Mouse (Mus musculus) bone marrow, adult 2 months (tissue): ENCODE results near the gene Ncapd2. TPM values are rescaled to one million over a fixed set of nuclear protein-coding genes. Genes with fewer than 3 reads are reported as not detected.
A peak's percentile ranks its signal among the peaks of the same experiment; 100 is the strongest.

Experiments
- H3K27ac ChIP-seq: fragments of 200-500 bp; 2 replicates; pipeline ENCODE4 v1.5.1; 2012; ENCODE audit warnings: low read depth, mild to moderate bottlenecking, control low read depth, inconsistent platforms, low read length; ENCODE audit not compliant: control insufficient read depth, poor library complexity, insufficient read depth
- H3K4me1 ChIP-seq: fragments of 200-500 bp; 2 replicates; pipeline ENCODE4 v1.6.1; 2011; ENCODE audit warnings: low read length; ENCODE audit not compliant: control insufficient read depth, insufficient read depth
- H3K4me3 ChIP-seq: fragments of 200-500 bp; replicated peaks from 2 replicates; pipeline ENCODE3; 2011; ENCODE audit warnings: mild to moderate bottlenecking, low read depth, low read length, control low read depth; ENCODE audit not compliant: control insufficient read depth
- CTCF ChIP-seq: fragments of 200-500 bp; IDR thresholded peaks from 2 replicates; pipeline ENCODE4 v1.5.1; 2011; ENCODE audit warnings: low read length, control low read depth; ENCODE audit not compliant: control insufficient read depth, insufficient read depth
- POLR2A ChIP-seq: fragments of 200-500 bp; IDR thresholded peaks from 2 replicates; pipeline ENCODE4 v1.6.1; 2011; ENCODE audit warnings: low read depth, mild to moderate bottlenecking, control low read depth, low read length, borderline replicate concordance; ENCODE audit not compliant: control insufficient read depth
- WGBS: fragments of 180-500 bp; shearing (Covaris S2); methylation state at CpG from one replicate; pipeline ENCODE4 v1.1.7; 2018; 5-methylcytosine and 5-hydroxymethylcytosine counted together
- polyA plus RNA-seq: library from polyadenylated mRNA; stranded (reverse); fragments of >200 nt; gene quantifications from 2 replicates; pipeline ENCODE4 v1.2.4, GENCODE M21; 2011; ENCODE audit warnings: low replicate concordance; ENCODE audit not compliant: missing spikeins, insufficient read depth, insufficient read length

Ncapd2 gene
- polyA plus RNA-seq, 1 experiment: 361 TPM

DNA sequence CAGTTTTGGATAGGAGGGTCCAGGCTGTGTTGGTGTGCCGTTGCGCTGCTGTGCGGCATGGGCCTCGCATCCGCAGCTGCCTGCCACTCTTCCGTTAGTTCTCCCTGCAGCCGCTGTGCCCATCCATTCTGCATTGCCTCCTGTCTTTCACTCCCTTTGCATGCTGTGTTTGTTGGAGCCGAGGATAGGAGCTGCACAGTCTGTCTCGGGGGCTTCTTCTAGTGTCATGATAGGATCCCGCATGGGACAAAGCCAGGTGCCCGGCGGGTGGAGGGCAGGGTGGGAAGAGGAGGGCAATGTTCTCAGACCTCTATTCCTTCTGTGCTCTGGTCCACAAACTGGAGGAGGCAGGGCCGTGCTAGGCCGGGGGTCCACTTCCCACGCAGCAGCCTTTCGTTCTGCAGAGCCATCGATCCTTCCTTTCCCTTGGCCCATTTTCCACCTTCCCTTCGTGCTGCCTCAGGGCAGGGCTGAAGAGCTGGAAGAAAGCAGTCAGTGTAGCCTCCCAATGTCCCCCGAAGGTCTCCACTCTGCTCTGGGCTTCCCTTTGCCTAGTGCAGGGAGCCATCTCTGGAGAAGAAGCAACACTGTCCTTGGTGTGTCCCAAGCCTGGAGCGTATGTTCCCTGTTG, 29.7 kb upstream of the Ncapd2 start:
- peak overlapping the region; percentile 72; the same call in 1 of the 2 replicates for H3K27ac ChIP-seq
- WGBS: 91% methylated on average over 20 of the region's 20 CpGs
- peaks cover 7% of the 10 kb centered on the region for H3K4me1 ChIP-seq
- no peak overlapping the region for H3K4me3 ChIP-seq
- TF ChIP-seq CTCF (no peak), POLR2A (peak; percentile 14; the same call in 1 of the 2 replicates)

DNA sequence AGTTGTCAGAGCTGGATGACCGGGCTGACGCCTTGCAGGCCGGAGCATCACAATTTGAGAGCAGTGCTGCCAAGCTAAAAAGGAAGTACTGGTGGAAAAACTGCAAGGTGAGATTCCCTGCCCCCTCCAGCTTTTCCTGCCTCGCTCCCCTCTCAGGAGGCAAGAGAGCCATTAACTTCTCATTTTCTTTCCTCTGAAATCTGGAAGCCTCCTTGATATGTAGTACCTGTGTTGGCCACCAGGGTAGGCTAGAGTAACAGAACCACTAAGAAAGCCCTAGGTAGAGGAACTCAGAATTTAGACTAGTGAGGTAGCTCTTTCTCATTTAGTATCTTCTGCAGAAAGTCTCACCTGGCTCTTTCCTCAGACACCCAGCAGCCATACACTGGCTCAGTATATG, 27.5 kb upstream of the Ncapd2 start:
- TF ChIP-seq CTCF: peak; percentile 45; the same call in 1 of the 2 replicates
- TF ChIP-seq POLR2A: no peak
- Histone ChIP-seq H3K4me1 (peaks cover 7% of the 10 kb centered on the region), H3K27ac (peak overlapping the region; percentile 25; the same call in 1 of the 2 replicates), H3K4me3 (peak overlapping the region; percentile 31)
- WGBS: 32% methylated on average over 4 of the region's 4 CpGs

DNA sequence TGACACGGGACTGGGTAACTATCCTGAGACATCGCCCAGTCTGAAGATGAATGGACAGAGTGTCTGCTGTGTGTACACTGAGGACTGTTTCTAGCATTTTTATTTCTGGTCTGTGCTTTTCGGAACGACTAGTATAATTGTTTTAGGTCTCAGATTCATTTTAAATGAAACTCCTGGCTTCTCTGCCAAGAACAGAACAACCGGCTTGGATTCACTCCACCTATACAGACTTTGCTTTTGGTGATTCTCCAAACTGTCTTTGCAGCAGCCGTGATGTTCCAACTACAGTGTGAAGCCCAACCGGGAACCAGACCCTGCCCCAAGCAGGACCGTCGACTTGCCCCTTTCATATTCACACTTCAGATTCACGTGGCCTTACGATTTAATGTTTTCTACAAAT, 26.4 kb upstream of the Ncapd2 start:
- Histone ChIP-seq H3K4me1 (peaks cover 7% of the 10 kb centered on the region), H3K4me3 (no peak overlapping the region), H3K27ac (no peak overlapping the region)
- no peak for TF ChIP-seq POLR2A
- TF ChIP-seq CTCF: no peak
- 86% methylated on average over 11 of the region's 11 CpGs for WGBS

DNA sequence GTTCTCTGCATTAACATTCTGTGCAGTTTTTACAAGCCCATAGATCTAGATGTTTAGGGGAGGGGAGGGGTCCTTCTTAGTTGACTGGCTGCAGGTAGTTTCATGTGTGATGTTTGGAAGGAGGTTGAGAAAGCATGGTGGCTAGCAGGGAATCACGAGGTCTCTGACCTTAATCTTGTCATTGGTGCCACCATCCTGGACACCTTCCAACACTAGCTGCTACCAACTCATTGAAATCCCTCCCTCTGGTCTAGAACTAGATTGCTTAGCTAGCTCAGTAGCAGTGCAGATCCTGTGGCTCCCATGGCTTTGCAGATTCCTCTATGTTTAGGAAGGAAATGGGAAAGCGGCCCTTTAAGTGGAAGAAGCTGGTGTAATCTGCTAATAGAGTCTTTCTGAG, 25.4 kb upstream of the Ncapd2 start:
- Histone ChIP-seq H3K4me1 (peaks cover 5% of the 10 kb centered on the region), H3K4me3 (no peak overlapping the region), H3K27ac (no peak overlapping the region)
- no peak for TF ChIP-seq POLR2A
- no peak for TF ChIP-seq CTCF
- 42% methylated on average over 2 of the region's 2 CpGs for WGBS

DNA sequence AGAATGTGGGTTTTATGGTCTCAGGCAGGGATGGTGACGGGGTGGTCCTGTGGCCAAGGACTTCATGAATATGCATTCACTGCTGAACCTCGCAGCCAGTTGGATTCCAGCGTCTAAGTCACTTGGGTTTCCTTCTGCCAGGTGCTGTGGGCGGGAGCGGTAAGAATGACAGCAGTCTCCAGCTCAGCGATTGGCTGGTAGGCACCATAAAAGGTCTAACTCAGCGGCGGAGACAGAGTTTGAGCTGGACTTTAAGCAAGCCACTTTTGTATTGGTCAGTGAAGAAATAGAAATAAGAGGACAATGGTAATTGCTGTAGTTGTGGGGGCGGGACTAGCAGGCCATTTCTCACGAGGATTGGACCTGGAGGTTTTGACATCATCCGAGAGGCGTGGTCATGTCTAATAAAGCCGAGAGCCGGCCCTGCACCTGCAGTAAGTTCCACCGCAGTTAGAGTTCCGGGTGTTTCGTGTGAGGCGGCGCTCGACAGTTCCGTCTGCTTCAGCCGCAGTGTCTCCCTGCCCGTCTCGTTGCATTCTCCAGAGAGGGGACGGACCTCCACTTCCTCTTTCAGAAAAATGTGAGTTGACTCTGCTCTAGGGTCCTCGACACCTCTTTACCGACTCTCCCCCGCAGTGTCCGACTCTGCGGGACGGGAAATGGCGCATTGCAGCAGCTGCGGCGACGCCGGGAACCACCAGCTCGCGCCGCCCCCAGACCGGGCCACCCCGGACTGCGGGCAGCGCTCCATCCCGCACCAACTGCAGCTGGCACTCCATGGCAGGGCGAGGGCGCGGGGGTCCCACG, 23.9 kb upstream of the Ncapd2 start, which contains the start of gene Vamp1:
TSS of gene Vamp1 (plus strand) at position 404 of the 807 bp plus-strand sequence.
- peak within 1 kb of the TSS; percentile 94 for H3K27ac ChIP-seq
- under 1% methylated on average over 48 of the region's 48 CpGs for WGBS
- peak within 1 kb of the TSS; percentile 78 for H3K4me3 ChIP-seq
- TF ChIP-seq POLR2A (peak; percentile 96), CTCF (no peak)
- peaks cover 5% of the 10 kb centered on the region for H3K4me1 ChIP-seq

DNA sequence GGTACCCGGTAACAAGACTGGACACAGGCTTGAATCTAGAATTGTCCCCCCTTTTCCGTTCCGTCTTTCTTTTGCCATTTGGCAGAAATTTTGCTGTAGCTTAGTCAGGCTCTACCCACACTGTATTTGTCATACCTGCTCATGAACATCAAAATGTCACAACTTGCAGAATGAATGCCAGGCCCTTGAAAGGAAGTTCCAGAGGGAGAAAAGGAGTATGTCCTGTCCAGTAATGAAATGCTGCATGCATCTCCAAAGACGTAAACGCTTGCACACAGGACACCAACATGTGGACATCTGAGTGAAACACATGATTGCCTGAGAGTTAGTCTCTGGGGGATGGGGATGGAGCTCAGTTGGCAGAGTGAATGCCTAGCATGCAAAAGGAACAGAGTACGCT, 22.2 kb upstream of the Ncapd2 start:
- H3K4me3 ChIP-seq: no peak overlapping the region
- 83% methylated on average over 6 of the region's 6 CpGs for WGBS
- no peak overlapping the region for H3K27ac ChIP-seq
- peaks cover 4% of the 10 kb centered on the region for H3K4me1 ChIP-seq
- TF ChIP-seq CTCF (no peak), POLR2A (no peak)

DNA sequence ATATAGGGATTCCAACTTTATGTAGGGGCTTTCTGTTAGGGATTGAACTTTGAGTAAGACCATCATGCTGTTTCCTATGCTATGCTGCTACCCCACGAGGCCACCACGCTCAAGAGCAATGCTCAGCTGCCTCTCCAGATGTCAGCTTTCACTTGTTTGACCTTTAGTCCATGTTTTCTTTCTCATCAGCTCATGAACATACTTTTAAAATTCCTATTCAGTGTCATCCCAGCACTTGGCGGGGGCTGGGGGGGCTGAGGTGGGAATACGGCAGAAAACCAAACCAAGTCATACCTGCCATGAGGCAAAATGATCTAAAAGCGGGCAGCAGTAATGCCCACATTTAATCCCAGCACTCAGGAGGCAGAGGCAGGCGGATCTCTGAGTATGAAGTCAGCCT, 21.6 kb upstream of the Ncapd2 start:
- TF ChIP-seq CTCF (no peak), POLR2A (no peak)
- WGBS: 76% methylated on average over 6 of the region's 6 CpGs
- H3K27ac ChIP-seq: no peak overlapping the region
- H3K4me3 ChIP-seq: no peak overlapping the region
- peaks cover 2% of the 10 kb centered on the region for H3K4me1 ChIP-seq

DNA sequence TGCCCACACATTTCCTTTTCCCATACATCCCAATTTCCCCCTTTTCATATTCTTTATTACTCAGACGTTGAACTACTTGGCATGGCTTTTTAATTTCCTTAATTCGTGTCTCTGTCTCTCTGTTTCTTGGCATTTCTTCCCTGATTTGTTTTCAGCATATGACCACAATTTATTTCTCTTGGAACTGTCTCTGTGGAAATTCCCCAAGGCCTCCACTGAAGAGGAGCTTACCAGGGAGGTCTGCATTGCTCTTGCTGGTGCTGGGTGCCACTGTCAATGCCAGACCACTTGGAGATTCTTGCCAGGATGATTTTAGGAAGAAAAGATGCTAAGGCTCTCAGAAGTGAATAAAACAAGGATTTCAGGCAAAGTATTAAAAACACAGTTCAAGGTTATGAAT, 21.1 kb upstream of the Ncapd2 start:
- TF ChIP-seq CTCF (no peak), POLR2A (no peak)
- Histone ChIP-seq H3K4me1 (peaks cover 2% of the 10 kb centered on the region), H3K4me3 (no peak overlapping the region), H3K27ac (no peak overlapping the region)
- 34% methylated on average over 2 of the region's 2 CpGs for WGBS
